Mouse (Mus musculus): Measurements from ENCODE around the gene Xab2. TPM values are rescaled to one million over a fixed set of nuclear protein-coding genes. Genes with fewer than 3 reads are reported as not detected.

The Xab2 gene
- polyA plus RNA-seq, 1 experiment from 2014 or later, result 61.4 TPM

DNA sequence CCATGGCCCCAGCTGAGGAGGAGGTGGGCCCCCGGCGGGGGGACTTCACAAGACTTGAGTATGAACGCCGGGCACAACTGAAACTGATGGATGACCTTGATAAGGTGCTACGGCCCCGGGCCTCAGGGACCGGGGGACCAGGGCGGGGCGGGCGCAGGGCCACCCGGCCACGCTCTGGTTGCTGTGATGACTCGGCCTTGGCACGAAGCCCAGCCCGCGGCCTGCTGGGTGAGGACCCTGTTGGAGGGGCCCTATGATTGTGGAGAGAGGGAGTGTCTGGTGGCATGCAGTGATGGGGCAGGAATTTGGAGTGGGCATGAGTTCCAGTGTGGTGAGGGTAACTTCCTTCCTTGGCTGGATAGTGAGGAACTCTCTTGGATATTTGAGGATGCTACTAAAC lies 14.5 kb downstream of the Xab2 start:
- Histone ChIP-seq H3K27ac (replicated peaks; ENCODE audit: low read depth, low read length) (no peak overlapping the region), H3K9ac (replicated peaks; ENCODE audit: low read length) (no peak overlapping the region), H3K4me3 (ENCODE audit: low read depth, low read length) (no peak overlapping the region), H3K4me1 (ENCODE audit: control insufficient read depth, insufficient read depth, low read length) (no peaks in the 10 kb centered on the region), H3K27me3 (ENCODE audit: control insufficient read depth, insufficient read depth, low read length) (no peaks in the 10 kb centered on the region), H3K9me3 (replicated peaks; ENCODE audit: control insufficient read depth, low read length) (no peaks in the 10 kb centered on the region), H3K4me2 (ENCODE audit: low read depth, low read length) (no peak overlapping the region), H3K36me3 (replicated peaks; ENCODE audit: control insufficient read depth, insufficient read depth, low read depth, low read length) (peaks cover 5% of the 10 kb centered on the region)
- ATAC-seq (replicated peaks; ENCODE audit: insufficient number of reproducible peaks, low FRiP score, low TSS enrichment, low read depth) (no peak), DNase-seq (ENCODE audit: low spot score) (no peak)
- WGBS, result 95% methylated on average over 16 of the region's 16 CpGs

DNA sequence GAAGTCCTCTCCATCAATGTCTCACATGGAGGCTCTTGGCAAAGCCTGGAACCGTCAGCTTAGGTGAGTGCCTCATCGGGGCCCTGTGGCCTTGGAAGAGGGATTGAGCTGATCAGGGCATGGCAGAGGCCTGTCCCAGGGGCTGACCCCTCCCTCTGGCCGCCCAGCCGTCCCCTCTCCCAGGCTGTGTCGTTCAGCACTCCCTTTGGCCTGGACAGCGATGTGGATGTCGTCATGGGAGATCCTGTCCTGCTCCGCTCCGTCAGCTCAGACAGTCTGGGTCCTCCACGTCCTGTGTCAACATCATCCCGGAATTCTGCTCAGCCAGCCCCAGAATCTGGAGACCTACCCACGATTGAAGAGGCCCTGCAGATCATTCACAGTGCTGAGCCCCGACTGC lies 17.7 kb downstream of the Xab2 start:
- Histone ChIP-seq H3K27me3 (ENCODE audit: control insufficient read depth, insufficient read depth, low read length) (no peaks in the 10 kb centered on the region), H3K9ac (replicated peaks; ENCODE audit: low read length) (no peak overlapping the region), H3K4me1 (ENCODE audit: control insufficient read depth, insufficient read depth, low read length) (no peaks in the 10 kb centered on the region), H3K27ac (replicated peaks; ENCODE audit: low read depth, low read length) (no peak overlapping the region), H3K9me3 (replicated peaks; ENCODE audit: control insufficient read depth, low read length) (no peaks in the 10 kb centered on the region), H3K36me3 (replicated peaks; ENCODE audit: control insufficient read depth, insufficient read depth, low read depth, low read length) (no peaks in the 10 kb centered on the region; the same call in 1 of the 2 replicates), H3K4me3 (ENCODE audit: low read depth, low read length) (no peak overlapping the region), H3K4me2 (ENCODE audit: low read depth, low read length) (no peak overlapping the region)
- no peak for DNase-seq (ENCODE audit: low spot score)
- no peak for ATAC-seq (replicated peaks; ENCODE audit: insufficient number of reproducible peaks, low FRiP score, low TSS enrichment, low read depth)
- 84% methylated on average over 13 of the region's 13 CpGs for WGBS

DNA sequence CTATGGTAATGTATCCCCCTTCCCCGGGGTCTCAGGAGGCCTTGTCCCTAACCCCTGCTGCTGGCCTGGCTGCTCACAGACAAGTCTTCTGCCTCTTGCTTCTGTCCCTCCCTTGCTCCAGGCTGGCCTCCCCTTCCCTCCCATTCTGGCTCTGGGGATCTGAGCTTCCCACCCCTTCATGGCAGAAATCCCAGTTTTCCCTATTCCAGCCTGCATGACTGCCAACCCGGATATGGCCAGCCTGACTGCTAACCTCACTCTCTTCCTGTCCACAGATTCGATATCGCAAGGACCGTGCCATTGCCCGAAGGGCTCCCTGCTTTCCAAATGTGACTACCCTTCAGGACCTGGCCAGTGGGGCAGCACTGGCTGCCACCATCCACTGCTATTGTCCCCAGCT lies 20.7 kb downstream of the Xab2 start:
- DNase-seq (ENCODE audit: low spot score) (no peak), ATAC-seq (replicated peaks; ENCODE audit: insufficient number of reproducible peaks, low FRiP score, low TSS enrichment, low read depth) (no peak)
- Histone ChIP-seq H3K4me2 (ENCODE audit: low read depth, low read length) (no peak overlapping the region), H3K4me3 (ENCODE audit: low read depth, low read length) (no peak overlapping the region), H3K27me3 (ENCODE audit: control insufficient read depth, insufficient read depth, low read length) (no peaks in the 10 kb centered on the region), H3K9me3 (replicated peaks; ENCODE audit: control insufficient read depth, low read length) (no peaks in the 10 kb centered on the region), H3K9ac (replicated peaks; ENCODE audit: low read length) (no peak overlapping the region), H3K4me1 (ENCODE audit: control insufficient read depth, insufficient read depth, low read length) (no peaks in the 10 kb centered on the region), H3K36me3 (replicated peaks; ENCODE audit: control insufficient read depth, insufficient read depth, low read depth, low read length) (no peaks in the 10 kb centered on the region), H3K27ac (replicated peaks; ENCODE audit: low read depth, low read length) (no peak overlapping the region)
- 90% methylated on average over 5 of the region's 6 CpGs for WGBS

DNA sequence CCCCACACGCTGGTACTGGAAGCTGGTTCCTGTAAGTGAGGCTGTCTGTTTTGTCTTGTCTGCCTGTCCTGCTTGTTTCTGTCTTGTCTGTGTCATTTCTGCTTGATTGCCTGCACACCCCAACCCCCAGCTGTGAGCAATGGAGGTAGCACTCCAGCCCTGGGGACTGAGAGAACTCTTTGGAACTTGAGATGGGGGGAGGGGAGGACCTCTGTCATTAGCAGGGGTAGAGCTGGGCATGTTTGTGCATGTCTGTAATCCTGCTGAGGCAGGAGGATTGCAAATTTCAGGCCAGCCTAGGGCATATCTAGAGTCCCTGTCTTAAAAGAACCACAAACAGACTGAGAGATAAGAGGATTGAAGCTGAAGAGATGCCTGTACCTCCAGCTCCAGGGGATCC lies 21.9 kb downstream of the Xab2 start:
- ATAC-seq (replicated peaks; ENCODE audit: insufficient number of reproducible peaks, low FRiP score, low TSS enrichment, low read depth) (no peak), DNase-seq (ENCODE audit: low spot score) (no peak)
- no peak overlapping the region for H3K4me3 ChIP-seq (ENCODE audit: low read depth, low read length)
- H3K9me3 ChIP-seq (replicated peaks; ENCODE audit: control insufficient read depth, low read length), result no peaks in the 10 kb centered on the region
- H3K4me1 ChIP-seq (ENCODE audit: control insufficient read depth, insufficient read depth, low read length), result no peaks in the 10 kb centered on the region
- H3K27me3 ChIP-seq (ENCODE audit: control insufficient read depth, insufficient read depth, low read length), result no peaks in the 10 kb centered on the region
- no peaks in the 10 kb centered on the region for H3K36me3 ChIP-seq (replicated peaks; ENCODE audit: control insufficient read depth, insufficient read depth, low read depth, low read length)
- WGBS, result 61% methylated on average over 1 of the region's 1 CpGs
- no peak overlapping the region for H3K9ac ChIP-seq (replicated peaks; ENCODE audit: low read length)
- no peak overlapping the region for H3K4me2 ChIP-seq (ENCODE audit: low read depth, low read length)
- H3K27ac ChIP-seq (replicated peaks; ENCODE audit: low read depth, low read length), result no peak overlapping the region

DNA sequence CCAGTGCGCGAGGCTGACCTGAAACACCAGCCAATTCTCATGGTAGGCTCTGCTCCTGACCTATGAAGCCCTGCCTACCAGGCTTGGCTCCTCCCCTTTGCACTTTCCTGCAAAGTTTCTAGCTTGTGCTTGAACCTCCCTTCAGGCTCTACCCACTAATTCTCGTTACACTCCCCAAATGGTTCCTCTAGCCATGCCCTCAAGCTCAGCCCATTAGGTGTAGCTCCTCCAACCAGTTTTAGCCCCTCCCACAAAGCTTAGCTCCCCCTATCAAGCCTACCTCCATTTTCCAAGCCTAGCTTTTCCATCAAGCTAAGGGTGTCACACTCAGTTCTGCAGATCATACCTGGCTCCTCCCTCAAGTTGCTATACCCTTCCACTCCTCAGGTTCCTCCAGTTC lies 23.1 kb downstream of the Xab2 start:
- no peak for ATAC-seq (replicated peaks; ENCODE audit: insufficient number of reproducible peaks, low FRiP score, low TSS enrichment, low read depth)
- WGBS, result 77% methylated on average over 3 of the region's 3 CpGs

DNA sequence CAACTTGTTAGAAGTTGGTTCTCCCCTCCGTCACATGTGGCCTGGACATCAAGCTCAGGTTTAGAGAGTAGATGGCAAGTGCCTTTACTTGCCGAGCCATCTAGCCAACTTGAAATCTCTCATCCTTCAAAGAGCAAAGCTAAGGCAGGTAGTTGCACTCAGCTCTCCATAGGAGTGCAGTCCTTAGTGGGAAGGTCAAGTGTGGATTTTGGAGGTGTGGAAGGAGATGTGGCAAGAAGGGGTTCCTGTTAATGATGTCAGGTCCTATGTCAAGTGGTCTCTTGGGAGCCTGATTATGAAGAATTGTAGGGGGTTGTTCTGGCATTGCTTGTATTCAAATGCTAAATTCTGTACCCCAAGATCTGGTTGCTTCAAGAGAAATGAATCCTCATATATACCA lies 26.6 kb downstream of the Xab2 start:
- no peak overlapping the region for H3K9ac ChIP-seq (replicated peaks; ENCODE audit: low read length)
- H3K4me1 ChIP-seq (ENCODE audit: control insufficient read depth, insufficient read depth, low read length), result no peaks in the 10 kb centered on the region
- no peak overlapping the region for H3K4me3 ChIP-seq (ENCODE audit: low read depth, low read length)
- WGBS, result 84% methylated on average over 2 of the region's 2 CpGs
- H3K4me2 ChIP-seq (ENCODE audit: low read depth, low read length), result no peak overlapping the region
- no peaks in the 10 kb centered on the region for H3K9me3 ChIP-seq (replicated peaks; ENCODE audit: control insufficient read depth, low read length)
- no peak overlapping the region for H3K27ac ChIP-seq (replicated peaks; ENCODE audit: low read depth, low read length)
- ATAC-seq (replicated peaks; ENCODE audit: insufficient number of reproducible peaks, low FRiP score, low TSS enrichment, low read depth) (no peak), DNase-seq (ENCODE audit: low spot score) (no peak)
- no peaks in the 10 kb centered on the region for H3K36me3 ChIP-seq (replicated peaks; ENCODE audit: control insufficient read depth, insufficient read depth, low read depth, low read length)
- no peaks in the 10 kb centered on the region for H3K27me3 ChIP-seq (ENCODE audit: control insufficient read depth, insufficient read depth, low read length)

More for the DNA sequence above, 23.1 kb downstream of the Xab2 start:
- no peaks in the 10 kb centered on the region for H3K36me3 ChIP-seq (replicated peaks; ENCODE audit: control insufficient read depth, insufficient read depth, low read depth, low read length)
- H3K4me2 ChIP-seq (ENCODE audit: low read depth, low read length), result no peak overlapping the region
- no peak overlapping the region for H3K9ac ChIP-seq (replicated peaks; ENCODE audit: low read length)
- DNase-seq (ENCODE audit: low spot score), result no peak
- no peaks in the 10 kb centered on the region for H3K27me3 ChIP-seq (ENCODE audit: control insufficient read depth, insufficient read depth, low read length)
- H3K4me3 ChIP-seq (ENCODE audit: low read depth, low read length), result no peak overlapping the region
- H3K9me3 ChIP-seq (replicated peaks; ENCODE audit: control insufficient read depth, low read length), result no peaks in the 10 kb centered on the region
- H3K4me1 ChIP-seq (ENCODE audit: control insufficient read depth, insufficient read depth, low read length), result no peaks in the 10 kb centered on the region
- no peak overlapping the region for H3K27ac ChIP-seq (replicated peaks; ENCODE audit: low read depth, low read length)

DNA sequence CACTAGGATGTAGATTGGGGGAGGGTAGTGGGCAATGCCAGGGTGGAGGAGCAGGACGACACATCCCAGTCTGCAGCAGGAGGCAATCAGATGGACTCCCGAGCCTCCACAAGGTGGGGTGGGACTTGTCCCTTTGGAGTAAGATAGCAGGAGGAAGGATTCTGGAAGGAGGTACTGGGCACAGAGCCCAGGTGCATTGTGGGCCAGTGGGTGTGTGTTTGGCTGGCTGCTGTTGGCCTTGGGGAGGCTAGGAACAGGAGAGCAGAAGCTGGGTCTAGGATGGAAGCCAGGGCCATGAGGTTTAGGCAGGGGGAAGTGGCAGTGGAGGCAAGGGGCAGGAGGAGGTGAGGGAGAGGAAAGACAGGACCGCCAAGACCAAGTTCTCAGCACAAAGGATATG lies 27.6 kb downstream of the Xab2 start:
- Histone ChIP-seq H3K9ac (replicated peaks; ENCODE audit: low read length) (no peak overlapping the region), H3K27ac (replicated peaks; ENCODE audit: low read depth, low read length) (no peak overlapping the region), H3K4me2 (ENCODE audit: low read depth, low read length) (no peak overlapping the region), H3K9me3 (replicated peaks; ENCODE audit: control insufficient read depth, low read length) (no peaks in the 10 kb centered on the region), H3K4me3 (ENCODE audit: low read depth, low read length) (no peak overlapping the region), H3K36me3 (replicated peaks; ENCODE audit: control insufficient read depth, insufficient read depth, low read depth, low read length) (no peaks in the 10 kb centered on the region), H3K27me3 (ENCODE audit: control insufficient read depth, insufficient read depth, low read length) (no peaks in the 10 kb centered on the region), H3K4me1 (ENCODE audit: control insufficient read depth, insufficient read depth, low read length) (no peaks in the 10 kb centered on the region)
- ATAC-seq (replicated peaks; ENCODE audit: insufficient number of reproducible peaks, low FRiP score, low TSS enrichment, low read depth), result no peak
- WGBS, result 76% methylated on average over 3 of the region's 3 CpGs
- DNase-seq (ENCODE audit: low spot score), result no peak

DNA sequence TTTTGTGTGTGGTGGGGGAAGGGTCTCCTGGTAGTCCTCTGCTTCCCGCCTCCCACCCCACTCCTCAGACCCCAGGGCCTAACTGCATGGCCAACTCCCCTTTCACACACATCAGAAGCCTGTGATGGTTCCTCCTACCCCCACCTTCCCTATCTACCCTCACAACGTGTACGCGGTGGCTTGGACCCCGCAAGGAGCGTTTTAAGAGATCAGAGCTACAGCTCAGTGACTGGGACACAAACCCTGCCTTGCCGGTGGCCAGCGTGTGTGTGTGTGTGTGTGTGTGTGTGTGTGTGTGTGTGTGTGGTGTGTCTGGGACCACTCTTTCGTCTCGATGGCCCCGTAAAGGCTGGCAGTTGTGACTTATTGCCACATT lies 32.9 kb downstream of the Xab2 start:
- no peaks in the 10 kb centered on the region for H3K36me3 ChIP-seq (replicated peaks; ENCODE audit: control insufficient read depth, insufficient read depth, low read depth, low read length)
- peak overlapping the region; percentile 72 for H3K4me3 ChIP-seq (ENCODE audit: low read depth, low read length)
- DNase-seq (ENCODE audit: low spot score), result no peak
- H3K9ac ChIP-seq (replicated peaks; ENCODE audit: low read length), result peak overlapping the region; percentile 76
- no peak overlapping the region for H3K27ac ChIP-seq (replicated peaks; ENCODE audit: low read depth, low read length)
- no peaks in the 10 kb centered on the region for H3K9me3 ChIP-seq (replicated peaks; ENCODE audit: control insufficient read depth, low read length)
- H3K27me3 ChIP-seq (ENCODE audit: control insufficient read depth, insufficient read depth, low read length), result 0 out of 2 replicates have a peak, but pooled peaks cover 2% of the 10 kb centered on the region
- H3K4me2 ChIP-seq (ENCODE audit: low read depth, low read length), result peak overlapping the region; percentile 96
- H3K4me1 ChIP-seq (ENCODE audit: control insufficient read depth, insufficient read depth, low read length), result no peaks in the 10 kb centered on the region
- WGBS, result 1% methylated on average over 11 of the region's 11 CpGs
- ATAC-seq (replicated peaks; ENCODE audit: insufficient number of reproducible peaks, low FRiP score, low TSS enrichment, low read depth), result peak; percentile 32
